Mouse (Mus musculus): ENCODE measurements around the gene Vsig10l.

The Vsig10l gene

DNA sequence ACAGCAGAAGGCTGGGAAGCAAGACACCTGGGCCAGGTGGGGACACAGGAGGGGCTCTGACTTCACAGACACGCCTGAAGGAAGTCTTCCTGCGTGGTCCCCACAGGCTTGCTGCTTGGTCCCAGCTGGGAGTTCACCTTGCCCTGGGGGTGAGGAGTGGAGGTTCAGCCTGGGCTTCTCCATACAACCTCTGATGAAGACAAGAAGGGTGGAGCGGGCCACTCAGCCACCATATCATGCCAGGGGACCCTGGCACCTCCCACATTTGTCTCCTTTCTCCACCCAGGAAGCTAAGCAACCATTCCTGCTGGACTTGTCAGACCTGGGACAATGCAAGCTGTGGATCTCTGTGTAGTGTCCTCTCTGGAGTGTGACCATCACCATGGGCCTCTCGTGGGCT is at the start of gene Vsig10l:
Gene Vsig10l, plus strand, starts transcription at position 301 of the 400 bp plus-strand sequence.
- in situ Hi-C loops (cut with MboI; ENCODE audit: unreplicated experiment in 2 of 2), result loop anchor here (5.0 to 10.0 kb wide), 4 partner anchors 36 to 478 kb away; partner anchors contain the start of genes Siglecf (in 2 of the 2) and Lim2 (in 1 of the 2)

DNA sequence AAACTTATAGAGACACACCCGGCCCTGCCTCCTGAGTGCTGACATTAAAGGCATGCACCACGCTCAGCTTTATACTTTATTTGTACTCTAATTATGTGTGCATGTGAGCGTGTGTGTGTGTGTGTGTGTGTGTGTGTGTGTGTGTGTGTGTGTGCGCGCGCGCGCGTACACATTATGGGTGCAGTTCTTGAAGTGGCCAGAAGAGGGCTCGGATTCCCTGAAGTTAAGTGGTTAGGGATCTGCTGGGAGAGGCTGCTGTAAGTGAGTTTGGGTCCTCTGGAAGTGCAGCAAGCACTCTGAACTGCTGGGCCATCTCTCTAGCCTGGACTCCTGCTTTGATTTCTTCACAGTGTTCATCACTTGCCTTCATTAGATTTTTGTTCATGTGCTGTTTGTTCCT is 45.7 kb upstream of the Vsig10l start:
- in situ Hi-C loops (cut with MboI; ENCODE audit: unreplicated experiment in 2 of 2), result loop anchor here in 1 of 2 experiments (25.0 kb wide), 1 partner anchor 430 kb away; no protein-coding TSS in a partner anchor

DNA sequence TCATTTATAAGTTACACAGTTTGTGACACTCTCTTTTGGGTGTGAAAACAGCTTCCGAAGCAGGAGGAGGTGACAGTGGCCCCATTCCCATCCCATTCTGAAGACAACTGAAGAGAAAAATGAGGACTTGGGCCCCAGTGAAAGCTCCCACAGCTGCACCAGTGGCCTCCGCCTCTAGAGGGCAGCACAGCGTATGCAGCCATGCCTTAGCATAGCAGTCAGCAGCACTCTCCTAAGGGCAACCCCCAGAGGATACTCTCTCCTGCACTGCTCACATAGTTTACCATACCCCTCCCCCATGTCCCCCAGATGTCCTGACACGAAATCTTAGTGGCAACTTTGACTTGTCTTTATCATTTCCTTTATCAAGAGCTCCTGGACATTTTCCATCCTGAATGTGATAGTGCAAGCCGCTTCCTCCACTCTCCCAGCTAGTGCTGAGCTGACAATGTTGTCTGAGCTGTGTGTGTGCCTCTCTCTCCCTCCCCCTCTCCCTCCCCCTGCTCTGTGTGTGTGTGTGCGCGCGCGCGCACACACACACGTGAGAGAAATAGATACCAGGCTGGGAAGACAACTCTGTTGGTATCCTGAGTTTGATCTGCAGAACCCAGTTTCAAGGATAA is 39.8 kb upstream of the Vsig10l start:
- in situ Hi-C loops (cut with MboI; ENCODE audit: unreplicated experiment in 2 of 2), result loop anchor here (10.0 to 25.0 kb wide), 2 partner anchors 68 to 436 kb away; partner anchors contain the start of gene Siglecf (in 1 of the 2)

DNA sequence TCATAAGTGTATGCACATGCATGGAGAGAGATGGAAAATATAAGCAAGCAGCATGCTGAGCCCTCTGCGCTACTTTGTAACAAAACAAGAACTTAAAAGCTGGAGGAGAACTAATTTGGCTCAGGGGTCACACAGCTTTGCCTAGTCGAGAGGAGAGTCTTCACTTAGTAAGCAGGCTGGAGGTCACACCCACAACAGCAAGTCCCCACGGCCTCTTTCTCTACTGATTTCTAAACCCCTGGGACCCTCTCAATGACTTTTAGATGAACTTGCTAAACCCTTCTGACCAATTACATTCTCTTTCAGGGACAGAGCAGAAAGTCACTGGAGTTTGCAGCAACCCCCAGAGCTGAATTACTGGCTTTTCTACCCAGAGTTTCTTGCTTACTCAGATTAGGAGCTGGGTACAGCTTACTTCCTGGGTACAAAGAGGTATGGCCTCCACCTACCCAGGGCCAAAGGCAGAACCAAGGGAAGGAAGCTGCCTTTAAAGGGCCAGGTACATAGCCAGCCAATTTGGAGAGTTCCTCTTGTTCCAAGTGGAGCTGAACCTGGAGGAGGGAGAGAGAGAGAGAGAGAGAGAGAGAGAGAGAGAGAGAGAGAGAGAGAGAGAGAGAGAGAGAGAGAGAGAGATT is 38.8 kb upstream of the Vsig10l start:
- in situ Hi-C loops (cut with MboI; ENCODE audit: unreplicated experiment in 2 of 2), result loop anchor here (10.0 to 25.0 kb wide), 2 partner anchors 69 to 437 kb away; partner anchors contain the start of gene Siglecf (in 1 of the 2)

- in situ Hi-C loops (cut with MboI; ENCODE audit: unreplicated experiment in 2 of 2), result loop anchor here in 1 of 2 experiments (5.0 to 10.0 kb wide), 2 partner anchors 35 to 73 kb away; partner anchors contain the start of genes Siglecf and Vsig10l
Observed at GRCm38 (mm10) chr7:43427406-43427805, 35.5 kb upstream of the Vsig10l start, which contains the start of gene Lim2. TSS of gene Lim2 (plus strand) at chr7:43427670.

DNA sequence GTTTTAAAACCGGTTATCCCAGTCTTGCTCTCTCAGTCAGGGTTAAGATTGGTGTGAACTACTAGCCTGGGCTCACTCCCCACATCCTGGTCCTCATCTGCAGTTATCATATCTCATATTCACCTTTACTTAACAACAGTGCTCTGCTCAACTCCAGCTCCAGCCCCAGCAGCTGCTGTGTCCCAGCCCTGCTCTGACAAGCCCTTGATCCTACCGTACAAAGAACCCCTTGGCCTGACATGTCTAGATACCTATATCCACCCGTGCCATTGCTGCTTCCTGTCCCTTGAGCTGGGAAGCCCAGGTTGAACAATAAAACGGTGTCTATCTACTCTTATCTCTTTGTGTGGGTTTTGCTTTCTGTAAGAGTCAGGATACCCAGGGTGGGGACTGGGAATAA is 33.5 kb upstream of the Vsig10l start:
- in situ Hi-C loops (cut with MboI; ENCODE audit: unreplicated experiment in 2 of 2), result loop anchor here in 1 of 2 experiments (5.0 to 10.0 kb wide), 2 partner anchors 33 to 75 kb away; partner anchors contain the start of genes Siglecf and Vsig10l

GRCm38 (mm10) chr7:43432891-43433290 is 30.1 kb upstream of the Vsig10l start:
- in situ Hi-C loops (cut with MboI; ENCODE audit: unreplicated experiment in 2 of 2), result no loop called here

DNA sequence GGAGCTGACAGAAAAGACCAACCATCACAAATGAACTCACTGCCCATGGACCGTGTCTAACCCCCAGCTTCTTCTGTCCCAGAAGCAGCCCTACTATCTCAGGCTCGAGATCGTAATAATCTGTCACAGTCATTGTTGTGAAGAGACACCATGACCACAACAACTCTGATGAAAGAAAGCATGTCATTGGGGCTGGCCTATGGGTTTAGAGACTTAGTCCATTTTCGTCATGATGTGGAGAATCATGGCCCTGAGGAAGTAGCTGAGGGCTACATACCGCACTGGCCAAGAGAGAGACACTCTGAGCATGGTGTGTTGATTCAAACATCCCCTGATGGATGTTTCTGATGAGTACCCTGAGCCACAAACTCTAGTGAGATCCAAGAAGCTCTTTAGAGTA is 28.3 kb upstream of the Vsig10l start:
- in situ Hi-C loops (cut with MboI; ENCODE audit: unreplicated experiment in 2 of 2), result no loop called here

- in situ Hi-C loops (cut with MboI; ENCODE audit: unreplicated experiment in 2 of 2), result no loop called here
Observed at GRCm38 (mm10) chr7:43436341-43437255, 26.4 kb upstream of the Vsig10l start, which contains the start of gene Nkg7. TSS of gene Nkg7 (plus strand) at chr7:43437073.

GRCm38 (mm10) chr7:43438611-43439010 is 24.3 kb upstream of the Vsig10l start:
- in situ Hi-C loops (cut with MboI; ENCODE audit: unreplicated experiment in 2 of 2), result no loop called here

GRCm38 (mm10) chr7:43440482-43440881 is 22.5 kb upstream of the Vsig10l start, which contains the start of gene Cldnd2:
TSS of gene Cldnd2 (plus strand) at chr7:43440782.
- in situ Hi-C loops (cut with MboI; ENCODE audit: unreplicated experiment in 2 of 2), result loop anchor here in 1 of 2 experiments (10.0 kb wide), 1 partner anchor 126 kb away; the partner anchor contains the start of gene Zfp715

GRCm38 (mm10) chr7:43441071-43441470 is 21.9 kb upstream of the Vsig10l start:
- in situ Hi-C loops (cut with MboI; ENCODE audit: unreplicated experiment in 2 of 2), result loop anchor here in 1 of 2 experiments (10.0 kb wide), 1 partner anchor 126 kb away; the partner anchor contains the start of gene Zfp715

DNA sequence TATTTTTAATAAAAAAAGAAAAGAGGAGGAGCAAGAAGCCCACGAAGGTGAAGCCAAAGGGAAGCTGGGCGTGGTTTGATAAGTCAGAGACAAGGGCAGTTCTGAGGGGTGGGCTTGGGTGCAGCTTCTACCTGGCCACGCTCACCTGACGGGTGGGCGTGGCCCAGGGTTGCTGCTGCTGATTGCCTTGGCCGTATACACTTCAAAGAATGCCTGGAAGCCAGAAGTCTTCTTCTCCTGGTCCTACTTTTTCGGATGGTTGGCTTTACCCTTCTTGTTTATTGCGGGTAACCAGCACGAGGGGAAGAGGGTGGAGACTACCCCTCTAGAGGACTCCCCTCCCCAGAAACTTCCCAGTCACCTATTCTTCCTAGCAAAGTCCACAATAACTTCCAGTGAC is 20.3 kb upstream of the Vsig10l start:
- in situ Hi-C loops (cut with MboI; ENCODE audit: unreplicated experiment in 2 of 2), result loop anchor here in 1 of 2 experiments (10.0 kb wide), 1 partner anchor 128 kb away; the partner anchor contains the start of gene Zfp715

DNA sequence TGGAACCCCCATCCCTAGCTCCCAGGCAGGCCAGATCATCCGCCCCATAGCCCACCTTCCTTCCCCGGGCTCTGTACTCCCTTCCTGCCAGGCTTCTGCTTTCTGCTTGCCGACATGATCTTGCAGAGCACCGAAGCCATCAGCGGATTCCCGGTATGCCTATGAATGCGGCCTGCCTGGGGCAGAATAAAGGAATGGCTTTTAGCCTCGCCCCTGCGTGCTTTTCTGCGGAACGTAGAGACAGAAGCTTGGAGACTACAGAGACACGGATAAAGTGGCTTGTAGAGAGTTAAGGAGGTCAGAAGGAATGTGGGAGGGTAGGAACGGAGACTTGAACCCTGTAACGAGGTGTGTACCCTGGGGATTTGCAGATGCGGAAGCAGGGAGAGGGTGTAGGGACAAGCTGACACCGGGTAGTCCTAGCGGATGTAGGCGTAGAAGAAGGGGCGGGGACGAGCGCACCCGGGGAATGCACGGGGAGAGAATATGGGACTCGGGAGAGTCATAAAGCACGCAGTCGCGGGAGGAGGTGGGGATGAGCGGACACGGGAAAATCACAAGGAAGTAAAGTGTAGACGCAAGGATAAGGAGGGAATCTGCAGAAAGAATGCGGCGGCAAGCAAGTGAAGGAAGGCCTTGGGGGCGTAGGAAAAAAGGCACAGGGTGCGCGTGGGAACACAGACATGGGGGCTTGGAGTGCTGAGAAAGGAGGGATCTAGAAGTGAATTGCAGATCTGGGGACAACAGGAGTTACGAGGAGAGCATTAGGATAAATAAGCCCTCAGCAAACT is 19.6 kb upstream of the Vsig10l start:
- in situ Hi-C loops (cut with MboI; ENCODE audit: unreplicated experiment in 2 of 2), result loop anchor here in 1 of 2 experiments (10.0 kb wide), 1 partner anchor 129 kb away; the partner anchor contains the start of gene Zfp715

DNA sequence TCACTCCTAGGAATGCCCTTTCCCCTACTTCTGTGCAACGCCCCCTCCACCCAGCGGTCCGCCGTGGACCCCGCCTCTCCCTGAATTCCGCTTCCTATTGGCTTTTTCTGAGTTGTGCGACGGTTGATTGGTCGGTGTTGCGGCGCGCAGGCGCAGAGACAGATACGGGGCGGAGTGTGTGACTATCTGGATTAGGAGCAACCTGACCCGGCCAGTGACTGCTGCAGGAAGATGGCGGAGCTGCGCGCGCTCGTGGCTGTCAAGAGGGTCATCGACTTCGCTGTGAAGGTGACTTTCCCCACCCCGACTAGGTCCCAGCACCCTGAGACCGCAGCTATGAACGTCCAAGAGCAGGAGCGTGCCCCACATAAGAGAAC is 19.0 kb upstream of the Vsig10l start, which contains the start of the genes Etfb and Gm45233:
Gene Etfb, plus strand, starts transcription at position 167 of the 377 bp plus-strand sequence.
Gene Gm45233, plus strand, starts transcription at position 212 of the 377 bp plus-strand sequence.
- in situ Hi-C loops (cut with MboI; ENCODE audit: unreplicated experiment in 2 of 2), result loop anchor here in 1 of 2 experiments (10.0 kb wide), 1 partner anchor 129 kb away; the partner anchor contains the start of gene Zfp715

- in situ Hi-C loops (cut with MboI; ENCODE audit: unreplicated experiment in 2 of 2), result loop anchor here in 1 of 2 experiments (10.0 kb wide), 1 partner anchor 133 kb away; the partner anchor contains the start of gene Zfp715
Observed at GRCm38 (mm10) chr7:43447801-43448200, 15.2 kb upstream of the Vsig10l start.

DNA sequence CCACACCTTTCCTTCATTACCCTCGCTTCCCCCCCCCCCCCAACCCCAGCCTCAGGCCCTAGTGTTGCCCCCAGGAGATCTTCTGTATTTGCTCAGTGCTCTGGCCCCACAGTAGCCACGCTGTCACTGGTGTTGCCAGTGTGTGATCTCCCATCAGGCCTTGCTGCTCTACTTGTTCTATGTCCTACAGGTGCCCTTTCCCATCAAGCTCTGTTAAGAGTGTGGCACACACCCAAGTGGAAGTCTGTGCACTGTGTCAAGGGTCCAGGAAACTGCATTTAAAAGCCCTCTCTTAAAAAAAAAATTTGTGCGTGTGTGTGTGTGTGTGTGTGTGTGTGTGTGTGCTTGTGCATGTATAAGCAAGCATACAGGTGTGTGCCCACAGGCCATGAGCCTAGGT is 14.7 kb upstream of the Vsig10l start:
- in situ Hi-C loops (cut with MboI; ENCODE audit: unreplicated experiment in 2 of 2), result loop anchor here in 1 of 2 experiments (10.0 kb wide), 1 partner anchor 133 kb away; the partner anchor contains the start of gene Zfp715

GRCm38 (mm10) chr7:43449811-43450210 is 13.1 kb upstream of the Vsig10l start:
- in situ Hi-C loops (cut with MboI; ENCODE audit: unreplicated experiment in 2 of 2), result loop anchor here in 1 of 2 experiments (10.0 kb wide), 1 partner anchor 135 kb away; the partner anchor contains the start of gene Zfp715

DNA sequence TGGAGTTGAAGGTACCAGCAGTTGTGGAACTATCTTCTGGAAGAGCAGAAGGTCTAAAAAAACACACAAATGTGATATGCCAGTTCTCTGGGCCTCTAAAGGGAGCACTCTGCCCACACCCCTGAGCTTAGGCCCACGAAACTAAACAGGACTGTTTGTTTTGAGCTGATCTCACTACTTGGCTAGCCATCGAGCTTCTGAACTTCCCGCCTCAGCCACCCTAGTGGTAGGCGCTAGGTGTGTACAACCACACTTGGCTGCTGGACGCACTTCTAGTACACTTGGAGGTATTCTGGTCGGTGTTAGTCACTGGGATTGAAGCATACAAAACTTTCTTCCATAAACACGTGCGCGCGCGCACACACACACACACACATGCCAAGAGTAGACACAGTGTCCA is 11.2 kb upstream of the Vsig10l start:
- in situ Hi-C loops (cut with MboI; ENCODE audit: unreplicated experiment in 2 of 2), result no loop called here
